Mouse (Mus musculus) ES-Bruce4 (cell line): Measurements from ENCODE around the gene Ccnk.

ENCODE experiments used
- CTCF ChIP-seq: IDR thresholded peaks from one replicate; pipeline ENCODE4 v1.8.1; 2011; ENCODE audit warnings: low read depth, low read length
- EP300 ChIP-seq: IDR thresholded peaks from 2 replicates; pipeline ENCODE4 v1.6.1; 2011; ENCODE audit warnings: low read depth, low read length; ENCODE audit not compliant: insufficient read depth
- POLR2A ChIP-seq: IDR thresholded peaks from one replicate; pipeline ENCODE4 v1.8.1; 2011; ENCODE audit warnings: low read length; ENCODE audit not compliant: insufficient read depth

DNA sequence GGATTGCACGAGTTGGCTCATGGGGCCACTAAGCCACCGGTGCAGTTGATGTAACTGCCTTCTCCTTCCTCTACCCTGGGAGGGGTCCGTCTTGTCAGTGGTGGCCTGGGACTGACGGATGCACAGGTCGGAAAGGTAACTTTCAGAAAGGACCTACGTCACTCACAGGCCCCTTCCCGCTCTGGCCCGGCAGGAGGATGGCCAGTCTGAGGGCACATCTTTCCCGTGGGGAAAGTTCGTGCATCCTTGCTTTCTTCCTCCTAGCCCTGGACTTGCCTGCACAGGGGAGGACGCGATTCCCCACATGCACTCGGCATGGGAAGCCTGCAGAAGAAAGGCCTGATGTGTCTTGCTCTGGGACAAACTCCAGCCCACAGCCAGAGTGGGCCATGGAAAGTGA lies 46.8 kb downstream of the Ccnk start:
- TF ChIP-seq CTCF (no peak), EP300 (no peak), POLR2A (no peak)
